Mouse (Mus musculus): ENCODE measurements around the gene Usp21. TPM values are rescaled to one million over a fixed set of nuclear protein-coding genes. Genes with fewer than 3 reads are reported as not detected.

The Usp21 gene
- polyA plus RNA-seq, 2 experiments, result 81.2 to 104 TPM

DNA sequence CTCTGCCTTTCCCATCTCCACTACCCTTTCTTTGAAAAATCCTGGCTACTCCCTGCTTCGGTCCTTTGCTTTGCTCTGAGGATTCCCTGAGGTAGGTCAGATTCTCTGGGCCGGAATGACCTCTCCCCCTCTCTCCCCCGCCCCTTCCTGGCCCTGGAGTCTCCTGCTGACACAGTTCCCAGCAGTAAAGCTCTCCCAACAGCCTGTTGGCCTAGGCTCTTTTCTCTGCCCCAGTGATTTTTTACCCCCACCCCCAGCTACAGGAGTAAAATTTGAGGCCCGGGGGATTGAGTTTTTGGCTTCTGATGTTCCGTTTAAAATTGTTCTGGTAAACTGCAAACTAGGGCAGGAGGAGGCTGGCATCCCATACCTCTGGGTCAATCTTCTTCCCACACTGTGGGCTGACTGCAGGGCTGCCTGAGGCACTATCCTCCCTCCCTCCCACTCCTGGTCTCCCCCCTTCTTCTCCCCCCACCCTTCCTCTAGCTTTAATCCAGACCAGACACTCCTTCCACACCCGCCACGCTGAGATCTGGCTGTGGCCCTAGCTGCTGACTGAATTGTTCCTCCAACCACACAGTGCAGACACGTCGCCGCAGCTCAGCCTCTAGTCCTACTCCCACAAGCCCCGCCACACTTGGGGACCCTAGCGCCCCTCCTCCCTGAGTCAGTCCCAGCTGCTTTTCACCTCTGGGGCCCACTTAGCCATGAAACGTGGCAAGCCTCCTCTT lies 36.0 kb downstream of the Usp21 start:
- peaks cover 40% of the 10 kb centered on the region for H3K4me1 ChIP-seq (ENCODE audit: control insufficient read depth, insufficient read depth, low read length)
- peak overlapping the region; percentile 52 for H3K9ac ChIP-seq (ENCODE audit: low read depth, low read length, severe bottlenecking)
- peaks cover 21% of the 10 kb centered on the region; the same call in 1 of the 2 replicates for H3K36me3 ChIP-seq (ENCODE audit: control insufficient read depth, insufficient read depth, low read length)
- no peaks in the 10 kb centered on the region for H3K9me3 ChIP-seq (ENCODE audit: control insufficient read depth, low read length)
- H3K27ac ChIP-seq (replicated peaks; ENCODE audit: low read depth, low read length), result peak overlapping the region; percentile 94
- peak overlapping the region; percentile 39 for H3K4me3 ChIP-seq (replicated peaks; ENCODE audit: low read length)
- TF ChIP-seq POLR2A (IDR thresholded peaks at IDR 0.05; ENCODE audit: borderline replicate concordance, extremely low read depth, insufficient read depth, insufficient read length), result no peak
- peak; percentile 77 for DNase-seq (ENCODE audit: low spot score)
- WGBS, result 2% methylated on average over 13 of the region's 13 CpGs
- H3K27me3 ChIP-seq (ENCODE audit: control insufficient read depth, insufficient read depth, low read length), result no peaks in the 10 kb centered on the region
- peak overlapping the region; percentile 70 for H3K4me2 ChIP-seq (replicated peaks; ENCODE audit: low read depth, low read length, severe bottlenecking)
- ATAC-seq (ENCODE audit: low FRiP score, low read depth), result peak; percentile 51

DNA sequence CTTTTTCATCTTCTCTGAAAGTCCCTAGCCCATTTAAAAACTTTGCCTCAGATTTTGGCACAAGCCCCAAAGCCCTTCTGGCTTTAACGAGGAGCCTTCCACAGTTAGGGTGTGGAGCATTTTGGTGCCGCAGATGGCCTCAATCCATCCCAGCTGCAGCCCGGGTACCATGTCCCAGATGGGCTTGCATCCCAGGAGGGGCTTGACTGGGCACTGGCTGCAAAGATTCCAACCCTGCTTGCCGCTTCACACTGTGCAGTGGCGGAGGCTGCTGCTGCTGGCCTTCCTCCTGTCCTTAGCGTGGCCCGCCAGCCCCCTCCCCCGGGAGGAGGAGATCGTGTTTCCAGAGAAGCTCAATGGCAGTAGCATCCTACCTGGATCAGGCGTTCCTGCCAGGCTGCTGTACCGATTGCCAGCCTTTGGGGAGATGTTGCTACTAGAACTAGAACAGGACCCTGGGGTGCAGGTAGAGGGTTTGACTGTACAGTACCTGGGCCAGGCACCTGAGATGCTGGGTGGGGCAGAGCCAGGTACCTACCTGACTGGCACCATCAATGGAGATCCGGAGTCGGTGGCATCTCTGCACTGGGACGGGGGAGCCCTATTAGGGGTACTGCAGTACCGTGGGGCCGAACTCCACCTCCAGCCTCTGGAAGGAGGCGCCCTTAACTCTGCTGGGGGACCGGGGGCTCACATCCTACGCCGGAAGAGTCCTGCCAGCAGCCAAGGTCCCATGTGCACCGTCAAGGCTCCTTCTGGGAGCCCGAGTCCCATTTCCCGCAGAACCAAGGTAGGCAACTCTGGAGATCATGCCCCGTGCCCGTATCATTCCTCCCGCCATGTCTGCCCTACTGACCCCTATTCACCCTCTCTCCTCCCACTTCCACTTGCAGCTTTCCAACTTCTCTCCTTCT lies 36.9 kb downstream of the Usp21 start, which contains the start of gene Ndufs2:
TSS of gene Ndufs2 (minus strand) at position 709 of the 914 bp plus-strand sequence.
- TF ChIP-seq POLR2A (IDR thresholded peaks at IDR 0.05; ENCODE audit: borderline replicate concordance, extremely low read depth, insufficient read depth, insufficient read length), result no peak
- 14% methylated on average over 23 of the region's 26 CpGs for WGBS
- H3K9ac ChIP-seq (ENCODE audit: low read depth, low read length, severe bottlenecking), result peak within 1 kb of the TSS; percentile 52
- peaks cover 14% of the 10 kb centered on the region; the same call in 1 of the 2 replicates for H3K36me3 ChIP-seq (ENCODE audit: control insufficient read depth, insufficient read depth, low read length)
- H3K27ac ChIP-seq (replicated peaks; ENCODE audit: low read depth, low read length), result peak within 1 kb of the TSS; percentile 94
- 0 out of 2 replicates have a peak, but pooled peaks have one; percentile 2 for ATAC-seq (ENCODE audit: low FRiP score, low read depth)
- peaks cover 45% of the 10 kb centered on the region for H3K4me1 ChIP-seq (ENCODE audit: control insufficient read depth, insufficient read depth, low read length)
- peak within 1 kb of the TSS; percentile 39 for H3K4me3 ChIP-seq (replicated peaks; ENCODE audit: low read length)
- peak within 1 kb of the TSS; percentile 70 for H3K4me2 ChIP-seq (replicated peaks; ENCODE audit: low read depth, low read length, severe bottlenecking)
- no peaks in the 10 kb centered on the region for H3K27me3 ChIP-seq (ENCODE audit: control insufficient read depth, insufficient read depth, low read length)
- peak; percentile 46 for DNase-seq (ENCODE audit: low spot score)
- H3K9me3 ChIP-seq (ENCODE audit: control insufficient read depth, low read length), result no peaks in the 10 kb centered on the region

DNA sequence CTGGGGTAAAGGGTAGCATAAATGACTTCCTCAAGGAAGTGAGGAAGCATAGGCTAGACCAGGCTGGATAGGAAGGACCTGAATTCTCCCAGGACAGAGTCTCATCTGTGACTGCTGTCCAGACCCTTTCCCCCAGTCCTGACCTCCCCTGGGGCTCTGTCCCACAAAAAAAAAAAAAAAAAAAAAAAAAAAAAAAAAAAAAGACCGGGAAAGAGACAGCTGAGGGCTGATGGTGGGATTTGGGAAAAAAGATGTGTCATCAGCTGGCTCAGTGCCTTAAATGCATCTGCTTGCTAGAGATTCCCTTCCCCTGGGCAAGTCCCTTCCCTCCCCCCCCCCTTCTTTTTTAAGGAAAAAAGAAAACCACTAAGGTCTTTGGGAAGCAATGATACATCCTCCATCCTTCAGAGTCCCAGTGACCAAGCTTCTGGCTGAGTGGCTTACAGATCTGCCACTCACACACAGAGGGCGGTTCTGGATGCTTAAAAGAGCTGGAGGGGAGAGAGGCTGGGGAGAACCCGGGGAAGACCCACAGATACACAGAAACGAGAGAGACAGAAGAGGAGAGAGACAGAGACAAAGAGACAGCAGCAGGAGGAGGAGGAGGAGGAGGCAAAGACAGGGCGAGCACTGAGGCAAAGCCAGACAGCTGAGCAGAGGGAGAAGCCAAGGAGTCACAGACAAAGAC lies 37.7 kb downstream of the Usp21 start, which contains the start of gene Adamts4:
TSS of gene Adamts4 (plus strand) at position 509 of the 688 bp plus-strand sequence.
- Histone ChIP-seq H3K9me3 (ENCODE audit: control insufficient read depth, low read length) (no peaks in the 10 kb centered on the region), H3K4me2 (replicated peaks; ENCODE audit: low read depth, low read length, severe bottlenecking) (peak within 1 kb of the TSS; percentile 70), H3K36me3 (ENCODE audit: control insufficient read depth, insufficient read depth, low read length) (peaks cover 14% of the 10 kb centered on the region), H3K27me3 (ENCODE audit: control insufficient read depth, insufficient read depth, low read length) (no peaks in the 10 kb centered on the region), H3K27ac (replicated peaks; ENCODE audit: low read depth, low read length) (peak within 1 kb of the TSS; percentile 94), H3K9ac (ENCODE audit: low read depth, low read length, severe bottlenecking) (peak within 1 kb of the TSS; percentile 52), H3K4me1 (ENCODE audit: control insufficient read depth, insufficient read depth, low read length) (peaks cover 45% of the 10 kb centered on the region), H3K4me3 (replicated peaks; ENCODE audit: low read length) (peak within 1 kb of the TSS; percentile 39)
- 20% methylated on average over 5 of the region's 5 CpGs for WGBS
- no peak for TF ChIP-seq POLR2A (IDR thresholded peaks at IDR 0.05; ENCODE audit: borderline replicate concordance, extremely low read depth, insufficient read depth, insufficient read length)
- ATAC-seq (ENCODE audit: low FRiP score, low read depth) (no peak), DNase-seq (ENCODE audit: low spot score) (peak; percentile 82)

DNA sequence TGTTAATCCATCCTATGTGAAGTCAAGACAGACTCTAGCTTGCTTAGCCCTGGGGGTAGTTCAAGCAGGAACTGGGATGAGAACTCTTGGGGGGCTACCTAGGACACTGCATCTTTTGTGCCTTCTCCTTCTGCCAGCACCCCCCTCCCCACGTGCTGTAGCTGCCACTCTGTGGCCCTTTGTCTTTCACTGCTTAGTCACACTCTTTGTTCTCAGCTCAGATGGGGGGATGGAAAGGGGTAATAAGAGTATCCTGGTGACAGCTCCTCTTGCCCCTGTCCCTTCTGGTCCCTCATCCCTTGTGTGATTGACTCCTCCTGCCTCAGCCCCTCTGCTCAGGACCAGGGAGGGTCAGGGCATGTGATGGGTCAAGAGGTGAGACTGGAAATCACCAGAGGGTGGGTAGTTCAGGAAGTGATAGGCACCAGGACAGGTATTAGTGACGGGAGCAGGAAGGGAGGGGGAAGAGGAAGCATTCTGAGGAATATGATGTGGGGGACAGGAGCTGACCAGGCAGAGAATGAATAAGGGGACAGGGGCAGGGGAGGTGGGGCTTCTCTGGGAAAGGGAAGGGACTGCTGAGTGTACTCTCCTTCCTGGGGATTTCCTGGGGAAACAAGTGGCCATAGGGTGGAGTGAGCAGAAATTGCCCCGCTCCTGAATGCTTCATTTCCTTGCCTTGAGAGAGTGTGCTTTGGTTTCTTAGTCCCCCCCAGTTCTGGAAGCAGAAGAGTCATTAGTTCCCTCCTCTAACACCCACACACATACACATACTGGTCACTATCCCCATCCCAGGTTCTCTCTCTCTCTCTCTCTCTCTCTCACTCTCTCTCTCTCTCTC lies 39.2 kb downstream of the Usp21 start:
- no peak for TF ChIP-seq POLR2A (IDR thresholded peaks at IDR 0.05; ENCODE audit: borderline replicate concordance, extremely low read depth, insufficient read depth, insufficient read length)
- DNase-seq (ENCODE audit: low spot score) (no peak), ATAC-seq (ENCODE audit: low FRiP score, low read depth) (no peak)
- H3K36me3 ChIP-seq (ENCODE audit: control insufficient read depth, insufficient read depth, low read length), result peaks cover 17% of the 10 kb centered on the region
- no peak overlapping the region for H3K4me2 ChIP-seq (replicated peaks; ENCODE audit: low read depth, low read length, severe bottlenecking)
- H3K4me3 ChIP-seq (replicated peaks; ENCODE audit: low read length), result no peak overlapping the region
- peak overlapping the region; percentile 69 for H3K27ac ChIP-seq (replicated peaks; ENCODE audit: low read depth, low read length)
- no peaks in the 10 kb centered on the region for H3K27me3 ChIP-seq (ENCODE audit: control insufficient read depth, insufficient read depth, low read length)
- no peak overlapping the region for H3K9ac ChIP-seq (ENCODE audit: low read depth, low read length, severe bottlenecking)
- H3K9me3 ChIP-seq (ENCODE audit: control insufficient read depth, low read length), result no peaks in the 10 kb centered on the region
- peaks cover 45% of the 10 kb centered on the region for H3K4me1 ChIP-seq (ENCODE audit: control insufficient read depth, insufficient read depth, low read length)
- 64% methylated on average over 3 of the region's 3 CpGs for WGBS

Measured in limb, embryonic 14.5 days (tissue).